Mouse (Mus musculus): ENCODE measurements around the gene Plin3. TPM values are rescaled to one million over a fixed set of nuclear protein-coding genes. Genes with fewer than 3 reads are reported as not detected.

Plin3 gene
- polyA plus RNA-seq, 1 experiment from 2014 or later, result 26.8 TPM

DNA sequence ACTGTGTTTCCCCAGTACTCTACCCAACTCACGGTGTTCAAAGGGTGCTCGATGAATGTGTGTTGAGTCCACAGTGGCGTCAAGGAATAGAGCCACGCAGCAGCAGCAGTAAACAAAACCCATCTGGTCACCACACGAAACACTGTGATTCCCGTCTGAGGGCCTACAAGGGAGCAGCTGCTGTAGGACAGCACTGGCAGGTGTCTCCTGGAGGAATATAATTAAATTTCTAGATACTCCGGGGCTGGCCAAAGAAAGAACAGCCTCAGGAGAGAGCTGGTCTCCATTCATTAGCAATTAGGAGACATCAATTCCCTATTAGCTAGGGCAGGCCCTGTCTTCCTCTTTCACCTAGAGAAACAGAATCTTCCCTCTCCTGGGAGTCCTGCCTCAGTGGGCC, 47.1 kb downstream of the Plin3 start:
- Histone ChIP-seq H3K4me1 (ENCODE audit: insufficient read depth) (no peaks in the 10 kb centered on the region), H3K36me3 (replicated peaks; ENCODE audit: insufficient read depth, low read length) (no peaks in the 10 kb centered on the region), H3K27me3 (ENCODE audit: insufficient read depth, low read length) (peaks cover 4% of the 10 kb centered on the region; the same call in 1 of the 2 replicates), H3K4me3 (ENCODE audit: low read depth, low read length) (no peak overlapping the region), H3K4me2 (ENCODE audit: low read depth, low read length) (no peak overlapping the region), H3K9ac (replicated peaks) (no peak overlapping the region), H3K9me3 (ENCODE audit: low read length) (no peaks in the 10 kb centered on the region), H3K27ac (ENCODE audit: low read depth) (no peak overlapping the region)
- TF ChIP-seq EP300 (IDR thresholded peaks at IDR 0.05; ENCODE audit: low read depth) (no peak), CTCF (IDR thresholded peaks at IDR 0.05; ENCODE audit: low read depth) (no peak)
- ATAC-seq (no peak), DNase-seq (no peak)
- WGBS (ENCODE audit: insufficient replicate concordance), result 67% methylated on average over 7 of the region's 7 CpGs

DNA sequence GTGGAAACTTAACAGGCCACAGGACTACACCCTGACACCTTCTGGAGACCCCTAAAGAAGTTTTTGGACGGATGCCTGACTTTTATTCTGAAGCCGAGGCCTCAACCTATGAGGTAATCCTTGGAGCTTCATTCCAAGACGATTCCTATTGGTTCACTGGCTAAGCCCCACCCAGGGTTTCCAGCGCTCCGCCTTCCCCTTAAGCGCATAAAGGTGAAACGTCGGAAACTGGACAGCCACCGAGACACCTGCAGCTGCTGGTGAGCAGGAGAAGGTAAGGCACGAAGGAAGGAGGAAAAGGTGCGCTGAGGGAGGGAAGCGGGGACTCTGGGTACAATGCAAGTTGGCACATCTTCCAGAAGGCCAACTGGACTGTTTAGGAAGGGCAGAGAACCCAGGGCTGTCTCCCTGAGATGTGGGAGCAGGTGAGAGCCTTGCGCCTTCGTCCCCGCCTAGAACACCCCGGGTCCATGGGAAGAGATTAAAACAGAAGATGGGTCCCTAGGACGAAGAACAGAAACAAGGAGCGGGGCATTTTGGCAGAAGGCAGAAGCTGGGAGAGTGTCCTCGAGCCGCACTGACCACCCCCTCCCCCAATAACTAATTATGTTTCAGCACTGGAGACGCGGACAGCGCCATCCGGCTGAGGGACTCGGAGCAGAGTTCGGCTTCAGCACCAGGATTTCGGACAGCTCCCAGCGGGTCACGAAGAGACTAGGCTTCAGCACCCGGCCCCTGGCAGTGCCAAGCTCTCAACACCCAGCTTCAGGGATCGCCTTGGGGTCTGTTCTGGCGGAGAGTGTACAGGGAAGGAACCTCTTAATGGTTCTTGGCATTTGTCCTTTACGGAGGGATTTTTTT, 50.9 kb downstream of the Plin3 start:
- Histone ChIP-seq H3K27ac (ENCODE audit: low read depth) (no peak overlapping the region), H3K4me2 (ENCODE audit: low read depth, low read length) (no peak overlapping the region), H3K27me3 (ENCODE audit: insufficient read depth, low read length) (peaks cover 4% of the 10 kb centered on the region; the same call in 1 of the 2 replicates), H3K9ac (replicated peaks) (no peak overlapping the region), H3K4me1 (ENCODE audit: insufficient read depth) (no peaks in the 10 kb centered on the region), H3K36me3 (replicated peaks; ENCODE audit: insufficient read depth, low read length) (no peaks in the 10 kb centered on the region), H3K4me3 (ENCODE audit: low read depth, low read length) (no peak overlapping the region), H3K9me3 (ENCODE audit: low read length) (no peaks in the 10 kb centered on the region)
- TF ChIP-seq CTCF (IDR thresholded peaks at IDR 0.05; ENCODE audit: low read depth), result 0 out of 2 replicates have a peak, but pooled peaks have one; percentile 14
- TF ChIP-seq EP300 (IDR thresholded peaks at IDR 0.05; ENCODE audit: low read depth), result no peak
- DNase-seq (peak; percentile 91), ATAC-seq (peak; percentile 66)
- 4% methylated on average over 33 of the region's 33 CpGs for WGBS (ENCODE audit: insufficient replicate concordance)

DNA sequence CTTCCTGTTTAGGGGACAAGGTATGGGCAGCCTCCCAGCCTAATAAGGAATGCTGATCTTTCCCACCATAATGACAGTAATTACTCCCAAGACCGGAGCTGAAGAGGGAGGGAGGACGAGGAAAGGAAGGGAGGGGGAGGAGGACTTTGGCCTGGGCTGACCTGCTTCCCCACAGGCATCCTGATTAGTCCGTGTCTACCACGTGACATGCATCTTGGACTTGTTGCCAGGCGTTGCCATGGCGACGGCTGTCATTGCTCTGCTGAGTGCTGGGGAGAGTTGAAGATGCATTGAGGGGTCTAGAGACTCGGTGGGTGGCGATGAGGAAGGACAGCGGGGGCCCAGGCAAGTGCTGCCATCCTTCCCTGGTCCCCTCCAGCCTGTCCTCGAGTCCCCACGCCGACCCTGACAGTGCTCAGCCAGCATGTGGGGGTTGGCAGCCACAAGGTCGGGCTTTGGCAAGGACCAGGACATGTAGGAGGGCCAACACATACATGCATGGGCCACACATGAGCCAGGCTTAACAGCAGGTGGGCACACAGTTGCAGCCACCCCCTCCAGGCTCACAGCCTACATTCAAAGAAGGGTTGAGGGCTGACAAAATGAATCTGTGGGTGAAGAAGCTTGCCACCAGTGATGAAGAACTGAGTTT, 58.7 kb downstream of the Plin3 start:
- Histone ChIP-seq H3K4me2 (ENCODE audit: low read depth, low read length) (no peak overlapping the region), H3K36me3 (replicated peaks; ENCODE audit: insufficient read depth, low read length) (no peaks in the 10 kb centered on the region), H3K4me3 (ENCODE audit: low read depth, low read length) (no peak overlapping the region), H3K27me3 (ENCODE audit: insufficient read depth, low read length) (no peaks in the 10 kb centered on the region), H3K9ac (replicated peaks) (no peak overlapping the region), H3K27ac (ENCODE audit: low read depth) (no peak overlapping the region), H3K9me3 (ENCODE audit: low read length) (no peaks in the 10 kb centered on the region), H3K4me1 (ENCODE audit: insufficient read depth) (no peaks in the 10 kb centered on the region)
- DNase-seq (peak; percentile 65), ATAC-seq (peak; percentile 78)
- 4% methylated on average over 14 of the region's 14 CpGs for WGBS (ENCODE audit: insufficient replicate concordance)
- TF ChIP-seq EP300 (IDR thresholded peaks at IDR 0.05; ENCODE audit: low read depth) (no peak), CTCF (IDR thresholded peaks at IDR 0.05; ENCODE audit: low read depth) (no peak)

DNA sequence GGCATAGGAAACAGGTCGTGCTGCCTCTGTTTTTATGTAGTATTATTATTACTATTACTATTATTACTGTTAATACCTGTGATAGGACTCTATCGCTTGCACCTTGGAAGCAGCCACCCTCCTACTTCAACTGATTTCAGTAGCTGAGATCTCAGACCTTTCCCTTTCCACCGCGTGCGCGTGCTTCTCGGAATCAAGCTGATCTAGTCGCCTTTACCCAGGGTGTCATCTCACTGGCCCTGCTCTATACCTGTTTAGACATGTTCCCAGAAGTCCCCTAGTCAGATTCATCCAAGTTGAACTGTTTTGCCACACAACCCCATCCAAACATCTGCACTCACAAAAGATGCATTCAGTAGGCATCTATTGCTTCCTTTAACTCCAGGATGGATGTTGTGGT, 59.3 kb downstream of the Plin3 start:
- no peak for TF ChIP-seq CTCF (IDR thresholded peaks at IDR 0.05; ENCODE audit: low read depth)
- TF ChIP-seq EP300 (IDR thresholded peaks at IDR 0.05; ENCODE audit: low read depth), result no peak
- Histone ChIP-seq H3K4me3 (ENCODE audit: low read depth, low read length) (no peak overlapping the region), H3K36me3 (replicated peaks; ENCODE audit: insufficient read depth, low read length) (no peaks in the 10 kb centered on the region), H3K27me3 (ENCODE audit: insufficient read depth, low read length) (no peaks in the 10 kb centered on the region), H3K4me1 (ENCODE audit: insufficient read depth) (no peaks in the 10 kb centered on the region), H3K9me3 (ENCODE audit: low read length) (no peaks in the 10 kb centered on the region), H3K4me2 (ENCODE audit: low read depth, low read length) (no peak overlapping the region), H3K9ac (replicated peaks) (no peak overlapping the region), H3K27ac (ENCODE audit: low read depth) (no peak overlapping the region)
- WGBS (ENCODE audit: insufficient replicate concordance), result 47% methylated on average over 8 of the region's 8 CpGs
- 0 out of 2 replicates have a peak, but pooled peaks have one; percentile 5 for ATAC-seq
- DNase-seq, result no peak

DNA sequence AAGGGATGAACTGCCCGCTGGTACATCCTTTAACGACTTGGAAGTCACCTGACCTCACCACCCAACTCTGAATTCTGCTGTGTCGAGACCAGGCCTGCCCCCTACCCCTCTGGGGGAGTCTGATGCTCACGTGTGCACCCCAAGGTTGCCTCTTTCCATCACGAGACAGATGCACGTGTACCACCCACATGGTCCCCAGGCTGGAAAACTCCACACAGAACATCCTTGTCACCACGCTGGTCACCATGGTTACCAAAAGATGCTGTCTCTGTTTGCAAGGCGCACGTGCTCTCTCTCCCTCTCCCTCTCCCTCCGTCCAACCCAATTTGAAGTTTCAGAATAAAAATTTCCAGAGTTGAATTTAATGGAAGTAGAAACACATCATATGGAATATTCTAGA, 62.7 kb downstream of the Plin3 start:
- Histone ChIP-seq H3K4me3 (ENCODE audit: low read depth, low read length) (no peak overlapping the region), H3K27me3 (ENCODE audit: insufficient read depth, low read length) (no peaks in the 10 kb centered on the region), H3K36me3 (replicated peaks; ENCODE audit: insufficient read depth, low read length) (no peaks in the 10 kb centered on the region), H3K4me1 (ENCODE audit: insufficient read depth) (no peaks in the 10 kb centered on the region), H3K9me3 (ENCODE audit: low read length) (no peaks in the 10 kb centered on the region), H3K9ac (replicated peaks) (no peak overlapping the region), H3K4me2 (ENCODE audit: low read depth, low read length) (no peak overlapping the region), H3K27ac (ENCODE audit: low read depth) (no peak overlapping the region)
- DNase-seq (no peak), ATAC-seq (no peak)
- 64% methylated on average over 10 of the region's 10 CpGs for WGBS (ENCODE audit: insufficient replicate concordance)
- TF ChIP-seq CTCF (IDR thresholded peaks at IDR 0.05; ENCODE audit: low read depth) (no peak), EP300 (IDR thresholded peaks at IDR 0.05; ENCODE audit: low read depth) (no peak)

MicroRNAs encoded within 50 kb of the gene (microRNA counts, 519-probe panel; counts per million panel counts)
- 1,782 counts per million, percentile 15 among the panel's probes with 10 or more counts for microRNA mmu-miR-7b

Small RNA genes lying within 50 kb of the gene (microRNA-seq; reads per million reads assigned to microRNA genes)
- gene Mir7b, result 8.9 reads per million, percentile 16 among the genes with 10 or more reads in this experiment

Other genes starting within 250 kb of the Plin3 start
- gene Ubxn6, start 217.8 kb downstream of the Plin3 start, polyA plus RNA-seq (2015; fragmentation: Nextera tagmentation; extraction: Ambion mirVana), result 19.1 and 20.5 TPM in 2 replicates
- 24.8 and 27.7 TPM in 2 replicates for gene Hdgfl2, start 213.2 kb downstream of the Plin3 start, polyA plus RNA-seq (2015; fragmentation: Nextera tagmentation; extraction: Ambion mirVana)
- gene Plin4, start 183.1 kb downstream of the Plin3 start, polyA plus RNA-seq (2015; fragmentation: Nextera tagmentation; extraction: Ambion mirVana), result 0.12 and 0.24 TPM in 2 replicates
- 57.3 and 58.4 TPM in 2 replicates for gene Plin5, start 175.3 kb downstream of the Plin3 start, polyA plus RNA-seq (2015; fragmentation: Nextera tagmentation; extraction: Ambion mirVana)
- gene Lrg1, start 170.9 kb downstream of the Plin3 start, polyA plus RNA-seq (2015; fragmentation: Nextera tagmentation; extraction: Ambion mirVana), result 256 and 269 TPM in 2 replicates
- gene Sema6b, start 152.5 kb downstream of the Plin3 start, polyA plus RNA-seq (2015; fragmentation: Nextera tagmentation; extraction: Ambion mirVana), result 0.56 and 0.62 TPM in 2 replicates
- 2.8 and 3.3 TPM in 2 replicates for gene Tnfaip8l1, start 130.4 kb downstream of the Plin3 start, polyA plus RNA-seq (2015; fragmentation: Nextera tagmentation; extraction: Ambion mirVana)
- gene Mydgf, start 109.0 kb downstream of the Plin3 start, polyA plus RNA-seq (2015; fragmentation: Nextera tagmentation; extraction: Ambion mirVana), result 45.8 and 49.8 TPM in 2 replicates
- 10.2 and 12.1 TPM in 2 replicates for gene Dpp9, start 74.0 kb downstream of the Plin3 start, polyA plus RNA-seq (2015; fragmentation: Nextera tagmentation; extraction: Ambion mirVana)
- gene Fem1a, start 36.1 kb downstream of the Plin3 start, polyA plus RNA-seq (2015; fragmentation: Nextera tagmentation; extraction: Ambion mirVana), result 5.1 and 5.2 TPM in 2 replicates
- 2.6 and 3.1 TPM in 2 replicates for gene Ticam1, start 16.1 kb downstream of the Plin3 start, polyA plus RNA-seq (2015; fragmentation: Nextera tagmentation; extraction: Ambion mirVana)
- gene Arrdc5, start 7.4 kb upstream of the Plin3 start, polyA plus RNA-seq (2015; fragmentation: Nextera tagmentation; extraction: Ambion mirVana), result not detected in 2 replicates
- gene Uhrf1, start 10.4 kb upstream of the Plin3 start, polyA plus RNA-seq (2015; fragmentation: Nextera tagmentation; extraction: Ambion mirVana), result 37.8 and 43.5 TPM in 2 replicates
- gene Kdm4b, start 33.2 kb upstream of the Plin3 start, polyA plus RNA-seq (2015; fragmentation: Nextera tagmentation; extraction: Ambion mirVana), result 5.0 and 5.8 TPM in 2 replicates
- 3.4 TPM in 2 replicates for gene Ptprs, start 183.6 kb upstream of the Plin3 start, polyA plus RNA-seq (2015; fragmentation: Nextera tagmentation; extraction: Ambion mirVana)
- not detected in 2 replicates for gene Znrf4, start 219.6 kb upstream of the Plin3 start, polyA plus RNA-seq (2015; fragmentation: Nextera tagmentation; extraction: Ambion mirVana)

Measured in liver, postnatal 0 days (tissue).